8 mouse cellular contexts compared by ENCODE assay signal in the genomic region with DNA sequence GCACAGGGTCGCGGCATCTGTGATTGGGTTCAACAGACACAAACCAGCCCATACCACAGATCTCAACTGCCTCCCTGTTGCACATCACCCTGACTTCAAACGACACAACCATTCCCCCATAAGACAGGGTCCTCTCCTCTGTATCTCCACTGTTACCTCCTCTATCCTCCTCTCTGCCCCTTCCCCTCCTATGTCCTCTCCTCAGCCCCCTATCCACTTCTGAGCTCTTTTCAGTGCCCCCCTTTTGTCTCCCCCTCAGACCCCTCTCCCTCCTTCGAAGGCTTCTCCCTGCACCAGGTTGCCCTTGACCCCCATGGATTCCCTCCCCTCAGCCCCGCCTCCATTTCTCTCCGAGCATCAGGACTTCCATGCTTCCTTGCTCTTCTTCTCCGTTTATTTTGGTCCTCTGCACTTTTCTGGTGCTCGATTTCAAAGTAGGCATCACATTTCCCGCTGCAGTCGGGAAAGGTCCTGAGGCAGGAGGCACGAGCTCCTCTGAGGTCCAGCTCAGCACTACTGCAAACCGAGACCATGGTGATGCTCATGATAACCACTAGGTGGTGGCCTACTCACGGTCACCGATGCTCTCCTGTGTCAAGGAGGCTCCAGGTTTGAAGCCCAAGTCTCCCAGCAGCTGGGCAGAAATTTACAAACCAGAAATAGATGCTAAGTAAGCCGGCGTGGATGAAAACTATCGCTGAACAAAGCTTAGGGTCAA. TPM values are rescaled to one million over a fixed set of nuclear protein-coding genes. Genes with fewer than 3 reads are reported as not detected.
DNase-seq lines count a peak whose midpoint lies in the region; ATAC-seq and TF ChIP-seq lines count a peak whose summit lies in the region.

No protein-coding gene starts in this region.

- TF ChIP-seq CTCF in heart, postnatal 0 days (IDR thresholded peaks at IDR 0.05; ENCODE audit: low read depth): peak; percentile 92

- H3K36me3 ChIP-seq in ES-E14 (ENCODE audit: control insufficient read depth, insufficient read depth, low read length, poor library complexity, severe bottlenecking): no peaks in the 10 kb centered on the region
- H3K36me3 ChIP-seq in embryonic facial prominence, embryonic 12.5 days: no peaks in the 10 kb centered on the region
- H3K36me3 ChIP-seq in heart, postnatal 0 days (replicated peaks; ENCODE audit: control insufficient read depth, insufficient read depth, low read length): no peaks in the 10 kb centered on the region
- no peaks in the 10 kb centered on the region for H3K36me3 ChIP-seq in liver, embryonic 16.5 days (ENCODE audit: control insufficient read depth, insufficient read depth)
- no peaks in the 10 kb centered on the region for H3K36me3 ChIP-seq in neural tube, embryonic 13.5 days

- H3K9ac ChIP-seq in ES-E14 (ENCODE audit: insufficient read depth, low read depth, low read length, poor library complexity, severe bottlenecking): no peak overlapping the region
- H3K9ac ChIP-seq in embryonic facial prominence, embryonic 12.5 days: no peak overlapping the region
- H3K9ac ChIP-seq in heart, postnatal 0 days (replicated peaks; ENCODE audit: low read depth, low read length): no peak overlapping the region
- no peak overlapping the region for H3K9ac ChIP-seq in liver, embryonic 16.5 days (ENCODE audit: low read depth, low read length)
- no peak overlapping the region for H3K9ac ChIP-seq in neural tube, embryonic 13.5 days

- no peaks in the 10 kb centered on the region for H3K4me1 ChIP-seq in ES-E14 (ENCODE audit: control insufficient read depth in 2 of 2, insufficient read depth in 2 of 2, low read length in 2 of 2, poor library complexity in 1 of 2)
- no peaks in the 10 kb centered on the region for H3K4me1 ChIP-seq in embryonic facial prominence, embryonic 12.5 days
- no peaks in the 10 kb centered on the region for H3K4me1 ChIP-seq in heart, postnatal 0 days (ENCODE audit: control insufficient read depth, insufficient read depth)
- no peaks in the 10 kb centered on the region; the same call in 1 of the 2 replicates for H3K4me1 ChIP-seq in liver, embryonic 16.5 days (ENCODE audit: control insufficient read depth, low read depth, low read length)
- H3K4me1 ChIP-seq in neural tube, embryonic 13.5 days (replicated peaks): no peaks in the 10 kb centered on the region

- ATAC-seq in embryonic facial prominence, embryonic 12.5 days (ENCODE audit: insufficient number of reproducible peaks, insufficient read depth, low FRiP score, low TSS enrichment): 0 out of 2 replicates have a peak, but pooled peaks have one; percentile 81
- ATAC-seq in heart, postnatal 0 days (ENCODE audit: insufficient read depth, low read depth): peak; percentile 79
- ATAC-seq in liver, embryonic 16.5 days (ENCODE audit: low read depth): peak; percentile 53; the same call in 1 of the 2 replicates
- peak; percentile 91 for ATAC-seq in neural tube, embryonic 13.5 days (ENCODE audit: low read depth)

- no peak overlapping the region for H3K4me2 ChIP-seq in embryonic facial prominence, embryonic 12.5 days (replicated peaks)
- H3K4me2 ChIP-seq in heart, postnatal 0 days (ENCODE audit: low read depth, low read length): no peak overlapping the region
- no peak overlapping the region for H3K4me2 ChIP-seq in liver, embryonic 16.5 days (ENCODE audit: low read depth, low read length)
- H3K4me2 ChIP-seq in neural tube, embryonic 13.5 days: no peak overlapping the region

- H3K4me3 ChIP-seq in ES-E14 (ENCODE audit: insufficient read depth in 1 of 2, low read depth in 1 of 2, low read length in 2 of 2, poor library complexity in 1 of 2, severe bottlenecking in 1 of 2): no peak overlapping the region
- H3K4me3 ChIP-seq in embryonic facial prominence, embryonic 12.5 days: no peak overlapping the region
- no peak overlapping the region for H3K4me3 ChIP-seq in heart, postnatal 0 days (ENCODE audit: low read depth, low read length)
- H3K4me3 ChIP-seq in liver, embryonic 16.5 days (ENCODE audit: low read depth, low read length): no peak overlapping the region
- H3K4me3 ChIP-seq in neural tube, embryonic 13.5 days: no peak overlapping the region

- DNase-seq in ES-E14 (ENCODE audit: low read depth, low spot score): peak; percentile 67
- DNase-seq in adrenal gland, postnatal 14 days: peak; percentile 72
- DNase-seq in heart, postnatal 0 days (ENCODE audit: low spot score): peak; percentile 75
- DNase-seq in kidney, postnatal 10 days: peak; percentile 71
- DNase-seq in thymus, postnatal 36 days: peak; percentile 16 to 22

- no peak for TF ChIP-seq EP300 in heart, postnatal 0 days (IDR thresholded peaks at IDR 0.05; ENCODE audit: low read depth)

- H3K27ac ChIP-seq in ES-E14 (ENCODE audit: insufficient read depth, low read depth, low read length, poor library complexity, severe bottlenecking): no peak overlapping the region
- H3K27ac ChIP-seq in embryonic facial prominence, embryonic 12.5 days: no peak overlapping the region
- H3K27ac ChIP-seq in heart, postnatal 0 days (ENCODE audit: low read depth): no peak overlapping the region
- H3K27ac ChIP-seq in liver, embryonic 16.5 days (ENCODE audit: low read length): no peak overlapping the region
- H3K27ac ChIP-seq in neural tube, embryonic 13.5 days (replicated peaks): no peak overlapping the region

- peaks cover 11% of the 10 kb centered on the region; the same call in 1 of the 2 replicates for H3K27me3 ChIP-seq in embryonic facial prominence, embryonic 12.5 days
- H3K27me3 ChIP-seq in heart, postnatal 0 days (ENCODE audit: control insufficient read depth, insufficient read depth, low read length): peaks cover 21% of the 10 kb centered on the region
- H3K27me3 ChIP-seq in liver, embryonic 16.5 days (ENCODE audit: control insufficient read depth, insufficient read depth, low read depth, low read length): no peaks in the 10 kb centered on the region
- peaks cover 15% of the 10 kb centered on the region for H3K27me3 ChIP-seq in neural tube, embryonic 13.5 days

- WGBS in embryonic facial prominence, embryonic 12.5 days: 18% methylated on average over 17 of the region's 17 CpGs
- 17% methylated on average over 17 of the region's 17 CpGs for WGBS in heart, postnatal 0 days
- 15% methylated on average over 17 of the region's 17 CpGs for WGBS in liver, embryonic 16.5 days (ENCODE audit: insufficient replicate concordance)
- WGBS in neural tube, embryonic 13.5 days: 19% methylated on average over 17 of the region's 17 CpGs

- no peaks in the 10 kb centered on the region for H3K9me3 ChIP-seq in ES-E14 (ENCODE audit: control insufficient read depth, insufficient read depth, low read depth, low read length)
- no peaks in the 10 kb centered on the region for H3K9me3 ChIP-seq in embryonic facial prominence, embryonic 12.5 days
- no peaks in the 10 kb centered on the region for H3K9me3 ChIP-seq in heart, postnatal 0 days (replicated peaks; ENCODE audit: control insufficient read depth, low read length)
- H3K9me3 ChIP-seq in liver, embryonic 16.5 days (replicated peaks; ENCODE audit: control insufficient read depth, low read length): no peaks in the 10 kb centered on the region
- no peaks in the 10 kb centered on the region for H3K9me3 ChIP-seq in neural tube, embryonic 13.5 days

- in situ Hi-C loops in ES-E14 (cut with MboI; ENCODE audit: low sequenced_read_pairs in 2 of 2, unreplicated experiment in 2 of 2): loop anchor here (5.0 to 10.0 kb wide), 2 partner anchors 52 to 60 kb away; a partner anchor contains a TSS

RNA-seq across cellular contexts. Expression of a gene that starts 7.9 kb away (rescaled TPM):
- not detected in 2 replicates for total RNA-seq in ES-E14 (2012; rRNA removed)
- total RNA-seq in adrenal gland, postnatal 14 days (2021): not detected in 2 replicates
- not detected in 2 replicates for polyA plus RNA-seq in embryonic facial prominence, embryonic 12.5 days (2016; fragmentation: Nextera tagmentation; extraction: Ambion mirVana)
- total RNA-seq in heart, postnatal 0 days (2014; rRNA removed; ENCODE audit: low replicate concordance): not detected in 2 replicates
- not detected in 2 replicates for polyA plus RNA-seq in heart, postnatal 0 days (2015; fragmentation: Nextera tagmentation; extraction: Ambion mirVana)
- polyA plus RNA-seq in liver, embryonic 16.5 days (2015; fragmentation: Nextera tagmentation; extraction: Ambion mirVana): not detected in 2 replicates
- not detected in 2 replicates for polyA plus RNA-seq in neural tube, embryonic 13.5 days (2015; fragmentation: Nextera tagmentation; extraction: Ambion mirVana)

RNA-seq across cellular contexts. Expression of a gene that starts 18.8 kb away (rescaled TPM):
- 0.31 and 0.58 TPM in 2 replicates for total RNA-seq in ES-E14 (2012; rRNA removed)
- 0.08 and 0.11 TPM in 2 replicates for total RNA-seq in adrenal gland, postnatal 14 days (2021)
- polyA plus RNA-seq in embryonic facial prominence, embryonic 12.5 days (2016; fragmentation: Nextera tagmentation; extraction: Ambion mirVana): 0.03 TPM in 1 of 2 replicates, not detected in the other
- total RNA-seq in heart, postnatal 0 days (2014; rRNA removed; ENCODE audit: low replicate concordance): not detected in 2 replicates
- not detected in 2 replicates for polyA plus RNA-seq in heart, postnatal 0 days (2015; fragmentation: Nextera tagmentation; extraction: Ambion mirVana)
- polyA plus RNA-seq in liver, embryonic 16.5 days (2015; fragmentation: Nextera tagmentation; extraction: Ambion mirVana): not detected in 2 replicates
- polyA plus RNA-seq in neural tube, embryonic 13.5 days (2015; fragmentation: Nextera tagmentation; extraction: Ambion mirVana): 0.11 and 0.17 TPM in 2 replicates

RNA-seq across cellular contexts. Expression of a gene that starts 40.0 kb away (rescaled TPM):
- total RNA-seq in ES-E14 (2012; rRNA removed): 58.5 and 89.6 TPM in 2 replicates
- total RNA-seq in adrenal gland, postnatal 14 days (2021): 29.1 and 40.7 TPM in 2 replicates
- polyA plus RNA-seq in embryonic facial prominence, embryonic 12.5 days (2016; fragmentation: Nextera tagmentation; extraction: Ambion mirVana): 77.4 and 82.6 TPM in 2 replicates
- 32.7 and 47.8 TPM in 2 replicates for total RNA-seq in heart, postnatal 0 days (2014; rRNA removed; ENCODE audit: low replicate concordance)
- polyA plus RNA-seq in heart, postnatal 0 days (2015; fragmentation: Nextera tagmentation; extraction: Ambion mirVana): 11.8 and 12.0 TPM in 2 replicates
- 10.6 and 11.6 TPM in 2 replicates for polyA plus RNA-seq in liver, embryonic 16.5 days (2015; fragmentation: Nextera tagmentation; extraction: Ambion mirVana)
- polyA plus RNA-seq in neural tube, embryonic 13.5 days (2015; fragmentation: Nextera tagmentation; extraction: Ambion mirVana): 58.8 and 59.5 TPM in 2 replicates

RNA-seq across cellular contexts. Expression of a gene that starts 42.7 kb away (rescaled TPM):
- total RNA-seq in ES-E14 (2012; rRNA removed): 4.3 and 8.6 TPM in 2 replicates
- 4.0 and 4.8 TPM in 2 replicates for total RNA-seq in adrenal gland, postnatal 14 days (2021)
- polyA plus RNA-seq in embryonic facial prominence, embryonic 12.5 days (2016; fragmentation: Nextera tagmentation; extraction: Ambion mirVana): 26.2 and 27.2 TPM in 2 replicates
- total RNA-seq in heart, postnatal 0 days (2014; rRNA removed; ENCODE audit: low replicate concordance): 2.7 and 3.1 TPM in 2 replicates
- 1.1 and 1.2 TPM in 2 replicates for polyA plus RNA-seq in heart, postnatal 0 days (2015; fragmentation: Nextera tagmentation; extraction: Ambion mirVana)
- 0.06 and 0.08 TPM in 2 replicates for polyA plus RNA-seq in liver, embryonic 16.5 days (2015; fragmentation: Nextera tagmentation; extraction: Ambion mirVana)
- polyA plus RNA-seq in neural tube, embryonic 13.5 days (2015; fragmentation: Nextera tagmentation; extraction: Ambion mirVana): 34.5 and 39.0 TPM in 2 replicates

RNA-seq across cellular contexts. Expression of a gene that starts 50.5 kb away (rescaled TPM):
- not detected in 2 replicates for total RNA-seq in ES-E14 (2012; rRNA removed)
- total RNA-seq in adrenal gland, postnatal 14 days (2021): not detected in 2 replicates
- not detected in 2 replicates for polyA plus RNA-seq in embryonic facial prominence, embryonic 12.5 days (2016; fragmentation: Nextera tagmentation; extraction: Ambion mirVana)
- total RNA-seq in heart, postnatal 0 days (2014; rRNA removed; ENCODE audit: low replicate concordance): not detected in 2 replicates
- not detected in 2 replicates for polyA plus RNA-seq in heart, postnatal 0 days (2015; fragmentation: Nextera tagmentation; extraction: Ambion mirVana)
- polyA plus RNA-seq in liver, embryonic 16.5 days (2015; fragmentation: Nextera tagmentation; extraction: Ambion mirVana): not detected in 2 replicates
- polyA plus RNA-seq in neural tube, embryonic 13.5 days (2015; fragmentation: Nextera tagmentation; extraction: Ambion mirVana): not detected in 2 replicates

Comparison
In these comparisons a context has a peak if more than half of its experiments do, and no peak if none do; other contexts are left out.
1. DNase-seq: peak in every context shown above with its lines; median percentile 75 in heart, postnatal 0 days; 72 in adrenal gland, postnatal 14 days; 71 in kidney, postnatal 10 days; 67 in ES-E14; 19 in thymus, postnatal 36 days.